Mouse (Mus musculus): Measurements from ENCODE around the gene Exosc1.
A peak's percentile ranks its signal among the peaks of the same experiment; 100 is the strongest.

Gene Exosc1

DNA sequence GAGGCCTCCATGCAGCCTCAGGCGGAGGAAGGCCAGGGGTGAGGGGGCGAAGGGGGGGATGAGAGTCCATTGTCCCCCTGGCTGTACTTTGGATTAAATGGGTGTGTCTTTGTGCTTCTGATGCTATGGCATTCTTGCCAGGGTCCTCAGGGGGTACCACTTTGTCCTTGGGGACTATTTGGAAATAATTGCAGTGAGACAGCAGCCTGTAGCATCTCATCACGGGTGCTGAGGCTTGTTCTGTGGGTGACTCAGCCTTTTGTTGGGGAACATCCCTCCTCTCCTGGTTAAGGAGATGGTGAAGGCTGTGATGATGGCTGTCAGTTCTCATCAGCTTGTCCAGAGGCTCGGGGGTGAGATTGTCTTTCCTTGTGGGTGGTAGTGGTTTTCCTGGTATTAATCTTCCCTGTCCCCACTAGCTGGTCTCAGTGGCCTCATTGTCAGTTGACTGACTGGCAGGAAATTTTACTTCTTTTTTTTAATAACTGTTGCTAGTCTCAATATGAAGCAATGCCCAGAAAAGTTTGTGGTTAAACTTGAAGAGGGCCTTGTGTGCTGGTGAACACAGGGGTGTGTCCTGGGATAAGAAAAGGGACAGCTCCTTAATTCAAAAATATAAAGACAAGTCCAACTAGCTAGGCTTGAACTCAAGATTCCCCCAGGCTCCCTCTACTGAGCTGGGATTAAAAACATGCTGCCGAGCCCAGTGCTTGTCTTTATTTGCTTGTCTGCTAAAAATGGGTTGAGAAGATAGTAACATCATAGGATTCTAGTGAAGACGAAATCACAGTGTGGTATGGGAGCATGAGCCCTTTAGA, 19.2 kb downstream of the Exosc1 start:
- no peak for DNase-seq (ENCODE audit: low spot score)

DNA sequence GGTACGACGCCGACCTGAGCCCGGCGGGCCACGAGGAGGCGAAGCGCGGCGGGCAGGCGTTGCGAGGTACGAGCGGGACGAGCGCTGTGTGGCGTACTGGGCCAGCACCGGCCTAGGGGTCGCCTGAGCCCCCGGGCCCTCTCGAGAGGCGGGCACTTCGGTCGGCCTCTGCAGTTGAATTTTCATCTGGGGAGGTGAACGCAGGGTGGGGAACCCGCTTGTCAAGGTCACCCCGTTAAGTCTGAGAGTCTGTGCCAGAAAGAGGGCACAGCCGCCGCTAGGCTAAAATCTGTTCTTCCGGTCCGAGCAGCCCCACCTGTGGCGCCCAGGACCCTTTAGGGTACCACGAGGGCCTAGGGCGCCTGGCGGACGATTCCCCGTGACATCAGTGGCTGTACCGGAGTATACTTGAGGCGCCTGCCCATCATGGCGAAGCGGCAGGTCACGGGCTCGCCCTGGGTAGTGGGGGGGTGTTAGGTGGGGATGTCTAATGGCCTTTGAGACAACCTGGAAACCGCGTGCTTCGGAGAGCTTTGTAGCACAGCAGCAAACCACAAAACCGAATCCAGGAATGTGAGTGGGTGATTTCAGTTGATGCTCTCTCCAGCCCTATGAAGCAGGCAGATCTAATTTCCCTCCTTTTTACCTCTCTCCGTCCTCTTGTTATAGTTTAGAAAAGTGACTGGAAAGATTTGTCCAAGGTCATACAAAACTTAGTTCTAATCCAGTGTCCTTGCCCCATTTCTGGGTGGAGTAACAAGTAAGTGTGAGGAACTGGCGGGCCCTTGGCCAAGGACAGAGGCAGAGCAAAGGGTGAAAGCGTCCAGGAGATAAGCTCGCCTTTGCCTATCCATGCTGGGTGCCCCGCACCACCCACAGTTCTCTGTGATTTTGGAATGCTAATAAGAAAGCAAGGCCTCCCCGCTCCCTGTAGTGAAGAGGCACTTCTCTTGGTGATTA, 20.8 kb downstream of the Exosc1 start:
- DNase-seq (ENCODE audit: low spot score): peak; percentile 39

DNA sequence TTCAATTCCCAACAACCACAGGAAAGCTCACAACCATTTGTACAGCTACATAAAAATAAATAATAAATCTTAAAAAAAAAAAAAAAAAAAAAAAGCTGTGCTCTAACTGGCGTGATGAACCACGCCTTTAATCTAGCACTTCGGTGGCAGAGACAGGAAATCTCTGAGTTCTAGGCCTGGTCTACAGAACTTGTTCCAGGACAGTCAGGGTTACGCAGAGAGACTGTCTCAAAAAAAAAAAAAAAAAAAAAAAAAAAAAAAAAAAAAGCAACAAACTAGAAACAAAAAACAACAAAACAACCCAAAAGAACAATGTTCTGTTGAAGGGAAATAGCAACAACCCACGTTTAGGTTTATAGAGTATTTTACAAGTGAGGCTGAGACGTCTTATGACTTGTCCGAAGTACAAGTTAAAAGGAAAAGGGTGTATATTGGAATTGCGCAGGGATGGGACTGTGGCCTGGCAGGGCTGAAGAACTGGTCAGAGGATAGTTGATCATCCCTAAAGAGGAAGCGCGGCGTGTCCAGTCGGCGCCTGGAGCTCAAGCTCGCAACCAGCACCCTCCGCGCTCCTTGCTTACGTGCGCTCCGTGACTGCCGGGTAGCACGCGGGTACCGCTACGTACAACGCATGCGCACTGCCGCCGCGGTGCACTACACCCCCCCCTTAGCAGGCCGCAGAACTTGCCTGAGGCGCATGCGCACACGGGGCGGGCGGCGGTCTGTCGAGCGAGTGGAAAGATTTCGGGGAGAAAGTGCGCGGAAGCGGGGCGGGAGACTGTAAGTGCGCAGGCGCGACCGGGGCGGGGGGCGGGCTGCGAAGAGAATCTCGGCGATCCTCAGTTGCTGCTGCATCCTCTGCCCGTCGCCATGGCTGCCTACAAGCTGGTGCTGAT, 21.8 kb downstream of the Exosc1 start, which contains the start of gene Pgam1:
Gene Pgam1, plus strand, starts transcription at position 746 of the 896 bp plus-strand sequence.
- DNase-seq (ENCODE audit: low spot score): peak; percentile 96

DNA sequence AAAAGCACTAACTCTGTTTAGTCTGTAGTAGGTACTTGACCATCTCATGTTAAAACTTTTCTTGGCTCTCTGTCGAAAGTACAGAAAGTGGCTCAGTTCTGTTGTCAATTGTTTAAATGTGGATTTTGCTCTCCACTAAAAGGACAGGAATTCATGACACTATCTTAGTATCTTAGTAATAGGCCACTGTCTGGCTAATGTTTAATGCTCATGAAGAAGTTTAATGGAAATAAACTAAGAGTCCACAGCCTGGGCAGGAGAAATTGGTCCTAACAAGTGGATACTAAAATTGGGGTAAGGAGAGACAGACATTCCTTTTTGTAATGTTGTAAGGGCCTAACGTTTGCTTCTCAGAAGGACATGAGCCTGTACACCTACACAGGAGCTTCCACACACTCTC, 22.8 kb downstream of the Exosc1 start:
- no peak for DNase-seq (ENCODE audit: low spot score)

DNA sequence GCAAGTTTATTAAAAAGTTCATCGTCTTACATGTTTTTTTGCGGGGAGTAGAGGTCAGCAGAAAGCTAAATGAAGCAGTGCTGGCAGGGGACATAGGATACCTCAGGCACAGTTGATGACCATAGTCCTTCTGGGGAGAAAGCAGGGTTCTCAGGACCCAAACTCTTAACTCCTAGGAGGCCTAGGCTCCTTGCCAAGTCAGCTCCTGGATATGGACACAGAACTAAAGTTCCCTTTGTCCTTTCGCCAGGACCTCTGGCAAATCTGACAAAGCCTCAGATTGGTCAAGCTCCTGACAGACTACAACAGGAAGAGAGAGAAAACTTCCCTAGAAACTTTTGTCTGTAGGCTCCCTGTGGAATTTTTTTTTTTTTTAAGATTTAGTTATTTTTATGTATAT, 24.5 kb downstream of the Exosc1 start:
- no peak for DNase-seq (ENCODE audit: low spot score)

DNA sequence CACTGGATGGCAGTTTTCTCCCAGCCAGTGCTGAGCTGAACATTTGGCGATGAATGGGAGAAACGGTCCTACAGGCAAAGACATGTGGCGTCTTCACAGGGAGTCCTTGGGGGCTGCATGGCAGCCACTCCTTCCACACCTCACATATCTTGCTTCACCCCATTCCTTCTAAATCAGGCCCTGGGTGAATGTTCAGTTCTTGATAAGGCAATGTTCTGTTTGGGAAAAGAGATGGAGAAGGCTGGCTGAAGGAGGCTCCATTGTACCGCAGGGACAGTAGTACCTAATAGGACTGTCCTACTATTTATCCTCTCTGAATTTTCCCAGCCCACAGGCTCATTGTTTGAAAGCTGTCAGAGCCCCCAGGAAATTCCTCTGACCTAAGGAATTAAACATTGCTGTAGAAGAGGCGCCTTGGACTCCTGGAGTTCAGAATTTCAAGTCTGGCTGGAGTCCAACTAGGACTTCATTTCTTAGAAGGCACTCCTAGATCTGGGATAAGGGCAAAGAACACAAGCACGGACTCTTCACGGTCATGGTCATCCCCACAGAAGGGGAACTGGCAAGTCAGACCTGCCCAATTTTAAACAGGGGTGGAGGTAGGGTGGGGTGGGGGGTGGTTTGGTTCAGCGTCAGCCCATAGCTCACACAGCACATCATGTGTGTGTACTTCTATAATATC, 26.0 kb downstream of the Exosc1 start:
- DNase-seq (ENCODE audit: low spot score): no peak

DNA sequence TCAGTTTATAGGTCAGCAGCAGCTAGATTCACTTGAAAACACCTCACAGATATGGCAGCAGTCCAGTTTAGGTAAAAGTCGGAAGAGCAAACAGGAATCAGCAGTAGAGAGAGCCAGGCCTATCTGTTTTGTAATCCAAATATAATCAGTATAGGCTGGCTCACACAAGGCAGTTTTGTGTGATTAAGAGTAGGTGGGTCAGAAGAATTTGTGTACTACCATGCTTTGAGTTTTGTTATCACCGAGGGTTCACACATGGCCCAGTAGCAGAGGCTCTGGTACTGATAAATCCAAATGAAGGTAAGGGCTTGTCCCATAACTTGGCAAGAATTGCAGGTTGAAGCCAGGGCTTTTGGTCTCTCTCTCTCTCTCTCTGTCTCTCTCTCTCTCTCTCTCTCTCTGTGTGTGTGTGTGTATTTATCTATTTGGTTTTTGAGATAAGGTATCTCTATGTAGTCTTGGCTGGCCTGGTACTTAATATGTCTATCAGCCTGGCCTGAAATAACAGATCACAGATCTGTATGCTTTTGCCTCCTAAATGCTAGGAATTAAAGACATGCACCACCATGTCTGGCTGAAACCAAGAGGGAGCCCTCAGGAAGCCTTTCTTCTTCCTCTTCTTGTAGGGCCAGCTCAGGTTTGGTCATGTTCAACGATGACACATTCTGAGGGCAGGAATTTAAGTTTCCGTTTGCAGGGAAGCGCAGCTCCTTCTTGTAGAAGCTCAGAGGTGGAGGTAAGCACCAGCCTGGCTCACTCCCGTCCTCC, 26.7 kb downstream of the Exosc1 start:
- no peak for DNase-seq (ENCODE audit: low spot score)

DNA sequence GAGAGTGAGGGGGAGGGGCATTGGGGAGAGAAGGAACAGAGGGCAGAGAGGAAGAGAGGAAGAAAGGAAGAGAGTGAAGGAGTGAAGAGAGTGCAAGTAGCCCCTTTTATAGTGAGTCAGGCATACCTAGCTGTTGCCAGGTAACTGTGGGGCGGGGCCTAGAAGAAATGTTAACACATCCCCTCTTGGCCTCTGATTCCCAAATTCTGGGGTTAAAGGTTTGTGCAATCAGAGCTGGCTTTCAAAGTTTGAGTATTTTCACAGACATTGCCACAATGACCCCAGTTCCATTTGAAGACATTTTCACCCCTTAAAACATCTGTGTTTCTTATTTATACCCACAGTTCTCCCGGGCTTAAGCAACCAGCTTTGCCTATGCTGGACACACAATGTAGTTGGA, 28.0 kb downstream of the Exosc1 start:
- no peak for DNase-seq (ENCODE audit: low spot score)

DNA sequence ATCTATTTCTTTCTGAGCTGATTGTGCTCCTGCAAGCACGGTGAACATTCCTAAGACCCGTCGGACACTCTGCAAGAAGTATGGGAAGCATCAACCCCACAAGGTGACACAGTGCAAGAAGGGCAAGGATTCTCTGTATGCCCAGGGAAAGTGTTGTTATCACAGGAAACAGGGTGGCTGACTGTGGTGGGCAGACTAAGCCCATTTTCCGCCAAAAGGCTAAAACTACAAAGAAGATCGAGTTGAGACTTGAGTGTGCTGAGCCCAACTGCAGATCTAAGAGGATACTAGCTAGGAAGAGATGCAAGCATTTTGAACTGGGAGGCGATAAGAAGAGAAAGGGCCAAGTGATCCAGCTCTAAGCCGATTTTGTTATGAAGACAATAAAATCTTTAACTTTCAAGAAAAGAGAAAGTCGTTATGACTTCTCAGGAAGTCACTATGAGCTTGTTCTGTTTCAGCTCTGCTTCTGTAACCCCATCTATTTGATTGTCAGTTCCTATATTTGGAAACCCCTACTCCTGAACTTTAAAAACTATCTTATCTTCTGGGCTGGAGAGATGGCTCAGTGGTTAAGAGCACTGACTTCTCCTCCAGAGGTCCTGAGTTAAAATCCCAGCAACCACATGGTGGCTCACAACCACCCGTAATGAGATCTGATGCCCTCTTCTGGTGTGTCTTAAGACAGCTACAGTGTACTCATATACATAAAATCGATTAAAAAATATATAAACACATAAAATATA, 30.2 kb downstream of the Exosc1 start:
- DNase-seq (ENCODE audit: low spot score): no peak

DNA sequence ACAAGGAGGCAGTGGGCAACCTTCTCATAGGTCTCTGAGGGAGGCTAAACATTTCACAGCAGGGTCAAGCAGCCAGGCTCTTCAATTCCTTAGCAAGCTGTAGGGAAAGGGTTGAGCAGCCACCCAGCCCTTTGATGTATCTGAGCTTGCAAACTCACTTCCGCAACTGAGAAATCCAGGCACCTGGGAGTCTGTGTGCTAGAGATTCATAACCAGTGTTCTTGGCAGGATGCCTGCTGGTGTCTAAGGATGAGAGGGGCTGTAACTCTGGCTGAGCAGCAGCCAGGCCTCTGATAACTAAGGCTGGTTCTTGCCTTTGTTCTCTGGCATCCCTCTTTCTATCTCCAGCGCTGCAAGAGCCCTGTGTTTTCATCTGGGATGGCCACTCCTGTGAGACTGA, 31.5 kb downstream of the Exosc1 start:
- no peak for DNase-seq (ENCODE audit: low spot score)

DNA sequence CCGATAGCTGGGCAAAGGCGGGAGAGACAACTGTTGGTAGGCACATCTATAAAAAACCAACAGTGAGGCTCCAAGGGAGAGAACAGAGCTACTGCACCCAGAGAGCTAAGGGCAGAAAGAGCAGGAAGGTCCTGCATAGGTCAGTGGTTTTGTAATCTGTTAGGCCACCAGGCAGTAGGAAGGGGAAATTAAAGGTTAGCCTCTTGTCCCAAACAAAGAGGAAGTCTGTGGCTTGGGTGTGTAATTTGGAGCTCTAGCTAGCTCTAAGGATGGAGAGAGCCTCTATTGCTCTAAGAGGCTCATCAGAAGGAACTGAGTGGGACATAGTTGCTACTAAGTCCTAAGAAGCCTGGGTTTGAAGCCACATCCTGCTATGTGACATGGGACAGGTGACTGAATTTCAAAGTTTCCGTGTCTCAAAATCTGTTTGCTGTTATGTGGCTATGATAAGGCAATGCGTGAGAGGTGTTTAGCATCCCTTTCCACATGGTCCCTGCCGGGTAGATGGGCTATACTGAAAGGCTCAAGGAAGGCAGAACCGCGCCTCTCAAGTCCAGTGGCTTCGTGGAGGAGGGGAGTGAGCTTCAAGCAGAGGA, 32.6 kb downstream of the Exosc1 start:
- DNase-seq (ENCODE audit: low spot score): no peak

DNA sequence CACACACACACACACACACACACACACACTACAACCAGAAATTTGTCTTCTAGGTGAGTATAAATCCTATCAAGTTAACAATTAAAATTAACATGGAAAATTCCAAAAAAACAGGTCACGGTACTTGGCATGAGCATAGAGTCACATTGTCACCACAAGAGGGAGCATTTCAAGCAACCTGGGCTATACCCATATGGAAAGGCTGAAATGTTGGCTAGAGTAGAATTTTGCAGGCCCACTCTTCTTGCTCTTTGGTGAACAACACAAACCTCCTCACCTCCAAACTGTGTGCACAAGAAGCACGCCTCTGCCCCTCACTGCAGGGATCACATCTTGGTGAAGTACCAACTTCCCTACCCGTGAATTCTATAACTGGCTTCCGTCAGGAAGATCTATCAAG, 34.4 kb downstream of the Exosc1 start:
- peak; percentile 29 for DNase-seq (ENCODE audit: low spot score)

DNA sequence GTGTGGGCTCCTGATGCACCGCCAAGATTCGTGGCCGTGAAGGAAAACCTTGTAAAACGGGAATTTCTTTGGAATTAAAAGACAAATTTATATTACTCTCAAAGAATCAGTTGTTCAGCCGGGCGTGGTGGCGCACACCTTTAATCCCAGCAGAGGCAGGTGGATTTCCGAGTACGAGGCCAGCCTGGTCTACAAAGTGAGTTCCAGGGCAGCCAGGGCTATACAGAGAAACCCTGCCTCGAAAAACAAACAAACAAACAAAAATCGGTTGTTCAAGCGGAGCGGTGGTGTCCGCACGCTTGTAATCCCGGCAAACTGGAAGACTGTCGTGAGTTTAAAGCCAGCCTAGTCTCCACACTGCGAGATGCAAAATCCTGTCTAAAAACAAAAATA, 36.9 kb downstream of the Exosc1 start:
- no peak for DNase-seq (ENCODE audit: low spot score)

DNA sequence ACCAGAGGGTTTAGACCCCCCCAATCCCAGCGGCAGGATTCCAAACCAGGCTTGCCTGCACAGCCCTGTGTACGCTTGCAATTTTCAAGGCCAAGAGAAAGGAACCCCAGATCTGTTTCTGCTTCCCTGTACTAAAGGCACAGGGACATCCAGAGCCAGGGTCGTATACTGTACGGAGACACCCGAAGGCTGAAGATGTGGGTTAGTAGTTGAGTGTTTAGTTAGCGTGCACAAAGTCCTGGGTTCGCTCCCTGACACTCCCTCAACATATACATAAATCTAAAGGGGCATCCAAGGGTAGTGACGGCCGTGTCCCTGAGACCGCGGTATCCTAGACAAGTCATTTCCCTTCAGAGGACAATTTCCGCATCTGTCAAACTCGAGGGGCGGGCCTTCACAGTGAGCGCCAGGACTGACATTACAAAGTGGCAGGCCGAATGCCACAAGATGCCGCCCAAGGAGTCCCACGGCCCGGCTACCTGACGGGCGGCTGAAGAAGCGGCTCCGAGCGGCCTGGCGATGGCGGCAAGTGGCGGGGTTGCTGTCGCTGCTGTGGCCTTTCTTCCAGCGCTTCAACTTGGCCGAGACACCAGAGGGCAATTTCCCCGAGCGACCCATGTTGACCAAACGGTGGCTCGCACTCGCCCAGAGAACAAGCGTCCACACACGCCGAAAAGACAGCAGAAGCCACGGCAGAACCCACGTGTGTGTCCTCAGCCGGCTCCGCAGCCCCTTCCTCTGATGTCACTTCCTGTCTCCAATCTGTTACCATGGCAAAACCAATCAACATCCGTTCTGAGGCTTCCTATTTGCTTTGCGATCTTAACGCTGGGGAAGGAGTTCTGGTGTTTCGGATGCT, 37.5 kb downstream of the Exosc1 start, which contains the start of gene Rrp12:
Gene Rrp12, minus strand, starts transcription at position 714 of the 859 bp plus-strand sequence.
- peak; percentile 87 for DNase-seq (ENCODE audit: low spot score)

DNA sequence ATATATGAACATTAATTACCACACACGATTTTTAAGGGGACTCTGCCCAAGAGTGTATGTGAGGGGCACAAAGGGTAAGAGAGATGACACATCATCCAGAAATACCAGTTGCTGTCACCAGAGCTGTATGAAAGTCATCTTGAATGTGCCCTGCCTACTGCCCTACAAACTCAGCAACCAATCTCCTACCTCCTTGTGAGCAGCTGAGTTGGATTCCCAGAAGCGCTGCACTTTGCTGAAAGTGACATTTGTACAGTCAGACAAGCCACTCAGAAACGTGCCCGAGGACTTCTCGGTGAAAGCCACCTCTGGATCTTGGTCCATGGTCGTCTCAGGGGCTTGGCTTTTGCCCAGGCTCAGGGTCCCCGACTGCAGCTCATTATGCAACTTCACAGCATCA, 38.3 kb downstream of the Exosc1 start:
- no peak for DNase-seq (ENCODE audit: low spot score)

DNA sequence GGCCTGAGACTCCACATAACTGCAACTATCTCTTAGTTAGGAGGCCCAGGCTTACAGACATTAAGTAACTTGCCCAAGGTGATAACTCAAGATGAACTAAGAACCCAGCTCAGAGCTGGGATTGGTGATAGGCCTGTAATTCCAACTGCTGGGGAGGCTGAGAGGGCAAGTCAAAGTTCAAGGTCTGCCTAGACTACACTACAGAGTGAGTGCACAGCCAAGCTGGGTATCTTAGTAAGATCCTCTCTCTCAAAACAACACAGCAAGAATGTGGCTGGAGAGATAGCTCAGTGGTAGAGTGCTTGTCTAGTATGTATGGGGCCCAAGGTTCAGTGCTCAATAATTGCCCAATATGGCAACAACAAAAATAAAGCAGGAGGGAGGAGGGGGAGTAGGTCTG, 45.0 kb downstream of the Exosc1 start:
- DNase-seq (ENCODE audit: low spot score): no peak

DNA sequence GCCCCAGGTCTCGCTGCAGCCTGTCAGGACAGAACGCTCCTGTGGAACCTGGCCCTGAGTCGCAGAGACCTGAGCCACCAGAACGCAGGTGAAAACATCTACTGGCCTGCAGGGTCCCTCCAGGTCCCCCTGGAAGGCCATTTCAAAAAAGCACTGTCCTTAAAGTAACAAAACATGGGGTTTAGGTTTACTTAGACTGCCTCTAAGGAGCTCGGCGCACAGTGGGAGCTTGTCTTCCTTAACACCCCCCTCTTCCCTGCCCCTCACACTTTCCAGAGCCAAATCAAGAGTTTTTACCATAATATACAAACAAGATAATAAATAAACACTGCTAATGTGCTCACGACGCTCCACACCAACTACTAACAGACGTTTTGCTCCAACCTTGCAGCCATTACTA, 49.3 kb downstream of the Exosc1 start:
- no peak for DNase-seq (ENCODE audit: low spot score)

DNA sequence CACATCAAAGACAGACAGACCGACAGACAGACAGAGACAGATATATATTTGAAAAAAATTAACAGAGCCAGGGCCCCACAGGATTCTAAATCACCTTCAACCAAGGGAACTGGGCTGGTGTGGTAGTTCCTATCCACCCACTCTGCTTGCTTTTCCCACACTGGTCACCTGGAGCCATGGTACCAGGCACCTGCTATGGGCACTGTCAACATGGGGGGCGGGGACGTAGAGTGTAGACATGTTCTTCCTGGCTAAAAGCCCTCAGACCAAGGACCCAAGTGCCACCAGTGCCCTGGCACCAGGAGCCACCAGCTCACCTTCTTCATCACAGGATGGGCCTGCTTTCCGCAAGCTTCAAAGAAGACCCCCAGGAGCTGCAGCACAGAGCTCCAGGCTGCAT, 51.4 kb downstream of the Exosc1 start:
- no peak for DNase-seq (ENCODE audit: low spot score)

All from layer of hippocampus, adult 11-12 months (tissue).